Mouse (Mus musculus) CD4-positive, CD25-positive, alpha-beta regulatory T cell, adult 9 weeks (primary cell): ENCODE results near the gene Gm20671. TPM values are rescaled to one million over a fixed set of nuclear protein-coding genes. Genes with fewer than 3 reads are reported as not detected.

Experiments
- polyA plus RNA-seq: library from polyadenylated mRNA; unstranded; fragments of 100-300 nt; shearing (Covaris generic); gene quantifications from one replicate; pipeline ENCODE4 v1.2.1, GENCODE M21; 2017

The Gm20671 gene
- polyA plus RNA-seq: not detected

GRCm38 (mm10) chr5:32827009-32827408 is at the start of gene Gm20671:
Gene Gm20671, minus strand, starts transcription at chr5:32827109.

GRCm38 (mm10) chr5:32863253-32864228 is 36.6 kb upstream of the Gm20671 start, which contains the start of gene Depdc5:
Gene Depdc5, plus strand, starts transcription at chr5:32863701.

GRCm38 (mm10) chr5:32853731-32854507 is 27.0 kb upstream of the Gm20671 start, which contains the start of gene Prr14l:
Gene Prr14l, minus strand, starts transcription at chr5:32854256.

GRCm38 (mm10) chr5:32785313-32785915 is 41.5 kb downstream of the Gm20671 start, which contains the start of gene Pisd:
Gene Pisd, minus strand, starts transcription at chr5:32785646.

Other genes starting within 250 kb of the Gm20671 start
- gene Yes1, start 215.9 kb downstream of the Gm20671 start, polyA plus RNA-seq: 0.65 TPM
- gene Pisd, start 41.5 kb downstream of the Gm20671 start, polyA plus RNA-seq: 127 TPM
- 39.4 TPM for gene Prr14l, start 27.1 kb upstream of the Gm20671 start, polyA plus RNA-seq
- gene Depdc5, start 36.6 kb upstream of the Gm20671 start, polyA plus RNA-seq: 31.0 TPM
- 133 TPM for gene Ywhah, start 191.7 kb upstream of the Gm20671 start, polyA plus RNA-seq